Mouse (Mus musculus): ENCODE measurements around the gene Dph7.

DNA sequence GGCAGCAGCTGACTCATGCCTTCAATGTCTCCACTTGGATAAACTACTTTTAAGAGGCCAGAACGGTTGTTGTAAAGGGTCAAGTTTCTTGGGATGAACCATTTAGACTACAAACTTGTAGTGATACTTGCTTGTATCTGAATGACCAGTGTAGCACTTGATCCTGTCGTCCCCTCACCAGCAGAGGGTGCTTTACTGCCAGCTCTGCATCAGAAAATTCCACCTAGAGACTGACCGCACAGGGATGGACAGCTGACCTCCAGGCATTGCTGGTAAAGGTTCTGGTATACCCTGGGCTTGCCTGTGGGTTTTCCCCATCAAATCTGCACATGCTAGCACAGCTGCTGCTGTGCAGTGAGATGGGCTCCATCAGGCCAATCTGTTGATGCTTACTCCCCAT, 1.3 kb upstream of the Dph7 start:
- TF ChIP-seq POLR2A (IDR thresholded peaks at IDR 0.05; ENCODE audit: insufficient read depth, low read depth, low read length) = no peak
- TF ChIP-seq CTCF (IDR thresholded peaks at IDR 0.05; ENCODE audit: insufficient read depth, low read depth, low read length) = no peak
